In the genomic region with DNA sequence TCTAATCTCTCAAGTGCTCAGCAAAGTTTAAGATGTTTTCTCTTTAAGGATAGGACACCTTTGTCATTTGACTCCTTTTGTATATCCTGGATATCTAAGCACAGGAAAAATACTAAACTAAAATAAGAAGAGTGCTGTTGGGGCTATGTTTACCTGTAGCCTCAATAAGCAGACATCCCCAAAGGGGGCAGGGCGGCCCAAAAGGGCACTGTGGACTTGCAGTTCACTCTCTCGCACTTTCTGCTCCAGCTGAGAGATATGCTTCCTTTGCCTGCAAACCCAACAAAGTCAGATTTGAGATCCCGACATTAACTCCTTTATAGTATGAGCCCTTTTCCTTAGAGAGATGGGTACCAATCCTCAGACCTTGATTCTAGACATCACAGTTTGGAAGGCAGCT, we compare ENCODE assay signal across 37 mouse cellular contexts. TPM values are rescaled to one million over a fixed set of nuclear protein-coding genes. Genes with fewer than 3 reads are reported as not detected.
"Had no signal": no experiment of that assay in that cellular context is flagged by ENCODE, and none has a peak within 500 bp of the region (broad histone marks: within the 10 kb centered on the region; RNA-seq: fewer than 3 reads in every experiment).

No protein-coding gene starts in this region.

- H3K9me3 ChIP-seq: heart, embryonic 13.5 days; heart, embryonic 15.5 days; hindbrain, embryonic 10.5 days; hindbrain, embryonic 12.5 days; hindbrain, embryonic 15.5 days; limb, embryonic 13.5 days; limb, embryonic 15.5 days; liver, embryonic 13.5 days; liver, embryonic 15.5 days had no signal

- H3K9ac ChIP-seq: heart, embryonic 13.5 days; heart, embryonic 15.5 days; hindbrain, embryonic 12.5 days; hindbrain, embryonic 15.5 days; limb, embryonic 13.5 days; limb, embryonic 15.5 days; liver, embryonic 13.5 days; liver, embryonic 15.5 days had no signal

- H3K4me2 ChIP-seq: heart, embryonic 13.5 days; heart, embryonic 15.5 days; hindbrain, embryonic 12.5 days; hindbrain, embryonic 15.5 days; limb, embryonic 13.5 days; limb, embryonic 15.5 days; liver, embryonic 11.5 days; liver, embryonic 13.5 days; liver, embryonic 15.5 days had no signal

- H3K27ac ChIP-seq: heart, embryonic 13.5 days; heart, embryonic 15.5 days; hindbrain, embryonic 10.5 days; hindbrain, embryonic 12.5 days; hindbrain, embryonic 15.5 days; hindbrain, postnatal 0 days; kidney, postnatal 0 days; limb, embryonic 13.5 days; limb, embryonic 15.5 days; liver, embryonic 13.5 days; liver, embryonic 15.5 days had no signal

- H3K4me3 ChIP-seq: heart, embryonic 13.5 days; heart, embryonic 15.5 days; hindbrain, embryonic 10.5 days; hindbrain, embryonic 12.5 days; hindbrain, embryonic 15.5 days; limb, embryonic 13.5 days; limb, embryonic 15.5 days; liver, embryonic 13.5 days; liver, embryonic 15.5 days had no signal

- H3K27me3 ChIP-seq: heart, embryonic 13.5 days; heart, embryonic 15.5 days; hindbrain, embryonic 12.5 days; hindbrain, embryonic 15.5 days; limb, embryonic 13.5 days; limb, embryonic 15.5 days; liver, embryonic 13.5 days; liver, embryonic 15.5 days had no signal

- ATAC-seq: forebrain, embryonic 16.5 days; hindbrain, postnatal 0 days; intestine, embryonic 16.5 days had no signal

- DNase-seq: heart, postnatal 4 days; kidney, adult 11 months; layer of hippocampus, adult 9-11 months; layer of hippocampus, postnatal 36 days; left cerebral cortex, postnatal 4 days; liver, embryonic 13.5 days had no signal

- H3K4me1 ChIP-seq: hindbrain, embryonic 10.5 days; hindbrain, embryonic 12.5 days; hindbrain, embryonic 15.5 days; limb, embryonic 13.5 days; limb, embryonic 15.5 days had no signal

RNA-seq across cellular contexts. Expression of a gene that starts 49.1 kb away (rescaled TPM):
- total RNA-seq: gastrocnemius, postnatal 10 days; gastrocnemius, postnatal 25 days; gastrocnemius, postnatal 4 days; granulocyte monocyte progenitor cell, adult 5-6 weeks; heart, adult 18-20 months; heart, postnatal 10 days; heart, postnatal 25 days; heart, postnatal 4 days; hindbrain, postnatal 0 days; layer of hippocampus, adult 18-20 months; layer of hippocampus, adult 8-10 months; layer of hippocampus, postnatal 14 days; layer of hippocampus, postnatal 36 days; left cerebral cortex, adult 18-20 months; left cerebral cortex, adult 8-10 months; left cerebral cortex, postnatal 10 days; left cerebral cortex, postnatal 25 days; left cerebral cortex, postnatal 4 days had no signal
- polyA plus RNA-seq: forebrain, embryonic 16.5 days; frontal cortex, adult 2 months; heart, embryonic 13.5 days; heart, embryonic 15.5 days; hindbrain, embryonic 10.5 days; hindbrain, embryonic 12.5 days; hindbrain, embryonic 15.5 days; hindbrain, postnatal 0 days; intestine, embryonic 14.5 days; intestine, embryonic 16.5 days; large intestine, adult 2 months; limb, embryonic 11.5 days; limb, embryonic 13.5 days; limb, embryonic 15.5 days; liver, embryonic 11.5 days; liver, embryonic 13.5 days; liver, embryonic 15.5 days had no signal

RNA-seq across cellular contexts. Expression of a gene that starts 58.8 kb away (rescaled TPM):
- total RNA-seq: hindbrain, postnatal 0 days had no signal
